Mouse (Mus musculus): ENCODE data around the gene Tle6. TPM values are rescaled to one million over a fixed set of nuclear protein-coding genes. Genes with fewer than 3 reads are reported as not detected.
A peak's percentile ranks its signal among the peaks of the same experiment; 100 is the strongest.

Gene Tle6
- total and polyA plus RNA-seq, 3 experiments: 16.9 to 31.9 TPM; not detected in 1

DNA sequence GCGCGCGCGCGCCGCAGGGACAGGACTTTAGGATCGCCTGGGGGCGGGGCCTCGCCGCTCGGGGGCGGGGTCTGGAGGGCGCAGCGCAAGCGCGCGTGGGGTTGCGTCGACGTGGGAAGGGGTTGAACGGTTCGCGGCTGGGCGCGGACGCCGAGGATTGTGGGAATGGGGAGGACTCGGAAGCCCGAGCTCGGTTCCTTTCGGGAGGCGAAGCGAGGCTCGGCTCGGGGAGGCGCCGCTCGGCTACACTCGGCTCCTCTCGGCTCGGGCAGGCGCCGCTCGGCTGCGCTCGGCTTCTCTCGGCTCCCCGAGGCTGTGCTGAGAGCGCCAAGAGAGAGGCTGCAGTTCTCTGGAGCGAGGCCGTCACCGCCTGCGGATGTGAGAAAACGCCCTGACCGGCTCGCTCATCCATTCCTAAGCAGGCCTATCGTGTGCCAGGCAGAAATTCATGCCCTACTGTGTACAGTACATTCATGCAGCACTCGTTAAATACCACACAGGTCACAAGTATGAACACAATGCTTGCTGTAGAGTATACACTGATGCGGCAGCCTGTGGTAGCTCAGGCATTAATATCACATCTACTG is 55.6 kb downstream of the Tle6 start, which contains the start of gene Gna11 (continued):
- no peak for TF ChIP-seq CHD1 (IDR thresholded peaks at IDR 0.05; ENCODE audit: low read depth, low read length)
- 0 out of 2 replicates have a peak, but pooled peaks have one; percentile 21 for TF ChIP-seq TCF12 (IDR thresholded peaks at IDR 0.05; ENCODE audit: low read depth, low read length)

- Histone ChIP-seq H3K27ac (ENCODE audit: control insufficient read depth, low read depth, low read length) (peak overlapping the region; percentile 51), H3K4me1 (ENCODE audit: control insufficient read depth in 1 of 2, insufficient read depth in 2 of 2, low read length in 2 of 2) (peaks cover 10 to 15% of the 10 kb centered on the region in 2 experiments), H3K36me3 (ENCODE audit: control insufficient read depth in 1 of 2, insufficient read depth in 2 of 2, low read length in 2 of 2) (peaks cover 0 to 8% of the 10 kb centered on the region in 2 experiments; a peak in 3 of 4 replicates), H3K9ac (ENCODE audit: control insufficient read depth, low read depth, low read length, poor library complexity, severe bottlenecking) (peak overlapping the region; percentile 93), H3K9me3 (replicated peaks; ENCODE audit: insufficient read depth, low read length) (no peaks in the 10 kb centered on the region), H3K79me2 (ENCODE audit: control insufficient read depth, insufficient read depth, low read length, poor library complexity) (peaks cover 48% of the 10 kb centered on the region), H3K27me3 (ENCODE audit: control insufficient read depth in 1 of 2, insufficient read depth in 2 of 2, low read length in 2 of 2) (no peaks in the 10 kb centered on the region), H3K4me3 (ENCODE audit: control insufficient read depth in 1 of 2, insufficient read depth in 1 of 2, low read depth in 2 of 2, low read length in 2 of 2) (peak overlapping the region; percentile 91)
- no peak for DNase-seq (ENCODE audit: low read depth, low spot score)
- TF ChIP-seq JUND (IDR thresholded peaks at IDR 0.05; ENCODE audit: low read depth, low read length): no peak
- no peak for TF ChIP-seq TBP (IDR thresholded peaks at IDR 0.05; ENCODE audit: low read depth, low read length)
- TF ChIP-seq UBTF (IDR thresholded peaks at IDR 0.05; ENCODE audit: borderline replicate concordance, insufficient read depth, low read depth, low read length): no peak
- TF ChIP-seq SIN3A (IDR thresholded peaks at IDR 0.05; ENCODE audit: low read length): no peak; the same call in 1 of the 2 replicates
- TF ChIP-seq KAT2A (conservative IDR thresholded peaks at IDR 0.05; ENCODE audit: low read depth, low read length): no peak
- no peak for TF ChIP-seq RCOR1 (IDR thresholded peaks at IDR 0.05; ENCODE audit: low read depth, low read length)
- TF ChIP-seq MXI1 (IDR thresholded peaks at IDR 0.05; ENCODE audit: low read depth, low read length): peak; percentile 25; the same call in 1 of the 2 replicates
- no peak for TF ChIP-seq MAX (IDR thresholded peaks at IDR 0.05; ENCODE audit: low read length)
- TF ChIP-seq EP300 (IDR thresholded peaks at IDR 0.05; ENCODE audit: low read depth in 1 of 2, low read length in 2 of 2): no peak
- no peak for TF ChIP-seq RAD21 (IDR thresholded peaks at IDR 0.05; ENCODE audit: low read depth, low read length)
- TF ChIP-seq ZC3H11A (IDR thresholded peaks at IDR 0.05; ENCODE audit: low read depth, low read length): no peak
- TF ChIP-seq POLR2AphosphoS2 (IDR thresholded peaks at IDR 0.05; ENCODE audit: low read length): no peak
- 0 out of 6 replicates have a peak, but pooled peaks of 1 of the 3 experiments have one; percentile 1 for TF ChIP-seq CTCF (IDR thresholded peaks at IDR 0.05 in 2 of 3, conservative IDR thresholded peaks at IDR 0.05 in 1 of 3; ENCODE audit: control insufficient read depth in 1 of 3, insufficient read depth in 1 of 3, low read depth in 2 of 3, low read length in 3 of 3, poor library complexity in 1 of 3, severe bottlenecking in 1 of 3)
- no peak for TF ChIP-seq TCF12 (IDR thresholded peaks at IDR 0.05; ENCODE audit: low read depth, low read length)
- TF ChIP-seq BHLHE40 (IDR thresholded peaks at IDR 0.05; ENCODE audit: borderline replicate concordance, low read depth, low read length): no peak
- no peak for TF ChIP-seq GATA1 (IDR thresholded peaks at IDR 0.05; ENCODE audit: low read depth, low read length)
- TF ChIP-seq NELFE (IDR thresholded peaks at IDR 0.05; ENCODE audit: low read depth, low read length): peak; percentile 12
- no peak for TF ChIP-seq MYB (IDR thresholded peaks at IDR 0.05; ENCODE audit: low read depth, low read length)
- peak; percentile 10; the same call in 1 of the 2 replicates for TF ChIP-seq ZMIZ1 (IDR thresholded peaks at IDR 0.05; ENCODE audit: low read depth, low read length)
- TF ChIP-seq NRF1 (IDR thresholded peaks at IDR 0.05; ENCODE audit: insufficient read depth, low read depth, low read length, poor library complexity, severe bottlenecking): no peak
- TF ChIP-seq POLR2AphosphoS5 (IDR thresholded peaks at IDR 0.05; ENCODE audit: borderline replicate concordance, low read depth, low read length): no peak
- no peak for TF ChIP-seq USF1 (IDR thresholded peaks at IDR 0.05; ENCODE audit: low read depth, low read length)
- no peak for TF ChIP-seq ETS1 (IDR thresholded peaks at IDR 0.05; ENCODE audit: low read depth, low read length)
- no peak for TF ChIP-seq GABPA (IDR thresholded peaks at IDR 0.05; ENCODE audit: low read depth, low read length)
- TF ChIP-seq MYC (IDR thresholded peaks at IDR 0.05; ENCODE audit: low read depth, low read length): no peak
- TF ChIP-seq MEF2A (IDR thresholded peaks at IDR 0.05; ENCODE audit: extremely low read depth, insufficient replicate concordance, low read depth, low read length, poor library complexity, severe bottlenecking): no peak
- no peak for TF ChIP-seq USF2 (IDR thresholded peaks at IDR 0.05; ENCODE audit: borderline replicate concordance in 1 of 2, insufficient read depth in 1 of 2, low read depth in 1 of 2, low read length in 2 of 2)
- no peak for TF ChIP-seq MAFK (IDR thresholded peaks at IDR 0.05; ENCODE audit: borderline replicate concordance, low read depth, low read length)
- peak; percentile 65 to 92; a peak in 3 of 4 replicates for TF ChIP-seq POLR2A (IDR thresholded peaks at IDR 0.05; ENCODE audit: control insufficient read depth in 1 of 2, insufficient read depth in 1 of 2, low read depth in 1 of 2, low read length in 2 of 2, poor library complexity in 1 of 2)
Measured at GRCm38 (mm10) chr10:81544296-81545160, 56.3 kb downstream of the Tle6 start.
